Mouse (Mus musculus): ENCODE data around the gene Ift43. TPM values are rescaled to one million over a fixed set of nuclear protein-coding genes. Genes with fewer than 3 reads are reported as not detected.

Gene Ift43
- polyA plus RNA-seq, 1 experiment, result not detected

DNA sequence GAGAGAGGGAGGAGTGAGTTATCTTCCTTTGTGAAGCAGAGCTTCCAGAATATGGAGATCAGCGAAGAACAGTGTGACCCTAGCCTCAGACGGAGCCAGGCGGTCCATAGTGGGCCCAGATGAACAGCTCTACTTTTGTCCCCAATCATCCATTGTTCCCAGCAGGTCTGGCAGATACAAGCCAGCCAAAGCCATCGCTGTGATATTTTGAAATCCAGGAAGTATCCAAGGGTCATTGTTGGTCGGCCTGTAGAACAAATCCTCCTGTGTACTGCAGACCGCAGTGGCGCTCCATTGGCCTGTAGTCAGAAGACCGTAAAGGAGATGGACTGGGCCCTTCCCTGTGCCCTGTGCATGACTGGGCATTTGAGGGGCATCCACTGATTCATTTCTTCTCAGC, 72.8 kb downstream of the Ift43 start:
- Histone ChIP-seq H3K4me3 (replicated peaks) (no peak overlapping the region), H3K4me1 (ENCODE audit: control insufficient read depth) (no peaks in the 10 kb centered on the region), H3K27me3 (ENCODE audit: control insufficient read depth) (no peaks in the 10 kb centered on the region), H3K9me3 (ENCODE audit: control insufficient read depth, low read length) (no peaks in the 10 kb centered on the region), H3K36me3 (ENCODE audit: control insufficient read depth) (no peaks in the 10 kb centered on the region)
- TF ChIP-seq GATA1 (IDR thresholded peaks at IDR 0.05; ENCODE audit: low read length) (no peak), TAL1 (IDR thresholded peaks at IDR 0.05; ENCODE audit: low read length) (no peak)

DNA sequence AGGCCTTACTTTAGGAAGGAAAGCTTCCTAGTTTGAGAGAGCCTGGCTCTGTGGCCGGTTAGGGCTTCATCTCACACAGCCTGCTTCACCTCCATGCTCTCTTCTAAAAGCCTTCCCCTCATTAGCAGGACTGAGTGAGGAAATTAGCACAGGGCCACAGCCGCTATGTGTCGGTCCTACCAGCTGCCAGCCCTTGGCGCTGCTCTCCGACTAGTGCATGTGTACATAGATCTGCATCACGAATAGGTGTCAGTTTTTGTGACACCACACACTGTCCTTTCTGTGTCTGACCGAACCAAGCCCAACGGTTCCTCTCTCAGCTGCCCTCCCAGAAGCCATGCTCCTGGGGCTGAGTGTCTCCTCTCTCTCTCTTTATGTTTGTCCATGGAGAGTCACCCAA, 74.8 kb downstream of the Ift43 start:
- Histone ChIP-seq H3K4me3 (replicated peaks) (no peak overlapping the region), H3K36me3 (ENCODE audit: control insufficient read depth) (no peaks in the 10 kb centered on the region), H3K27me3 (ENCODE audit: control insufficient read depth) (no peaks in the 10 kb centered on the region), H3K4me1 (ENCODE audit: control insufficient read depth) (no peaks in the 10 kb centered on the region), H3K9me3 (ENCODE audit: control insufficient read depth, low read length) (no peaks in the 10 kb centered on the region)
- TF ChIP-seq GATA1 (IDR thresholded peaks at IDR 0.05; ENCODE audit: low read length) (no peak), TAL1 (IDR thresholded peaks at IDR 0.05; ENCODE audit: low read length) (no peak)

- TF ChIP-seq GATA1 (IDR thresholded peaks at IDR 0.05; ENCODE audit: low read length) (no peak), TAL1 (IDR thresholded peaks at IDR 0.05; ENCODE audit: low read length) (no peak)
- no peaks in the 10 kb centered on the region for H3K36me3 ChIP-seq (ENCODE audit: control insufficient read depth)
- H3K4me3 ChIP-seq (replicated peaks), result no peak overlapping the region
- H3K27me3 ChIP-seq (ENCODE audit: control insufficient read depth), result no peaks in the 10 kb centered on the region
- H3K4me1 ChIP-seq (ENCODE audit: control insufficient read depth), result no peaks in the 10 kb centered on the region
- no peaks in the 10 kb centered on the region for H3K9me3 ChIP-seq (ENCODE audit: control insufficient read depth, low read length)
Observed at GRCm38 (mm10) chr12:86157894-86158444, 75.6 kb downstream of the Ift43 start.

DNA sequence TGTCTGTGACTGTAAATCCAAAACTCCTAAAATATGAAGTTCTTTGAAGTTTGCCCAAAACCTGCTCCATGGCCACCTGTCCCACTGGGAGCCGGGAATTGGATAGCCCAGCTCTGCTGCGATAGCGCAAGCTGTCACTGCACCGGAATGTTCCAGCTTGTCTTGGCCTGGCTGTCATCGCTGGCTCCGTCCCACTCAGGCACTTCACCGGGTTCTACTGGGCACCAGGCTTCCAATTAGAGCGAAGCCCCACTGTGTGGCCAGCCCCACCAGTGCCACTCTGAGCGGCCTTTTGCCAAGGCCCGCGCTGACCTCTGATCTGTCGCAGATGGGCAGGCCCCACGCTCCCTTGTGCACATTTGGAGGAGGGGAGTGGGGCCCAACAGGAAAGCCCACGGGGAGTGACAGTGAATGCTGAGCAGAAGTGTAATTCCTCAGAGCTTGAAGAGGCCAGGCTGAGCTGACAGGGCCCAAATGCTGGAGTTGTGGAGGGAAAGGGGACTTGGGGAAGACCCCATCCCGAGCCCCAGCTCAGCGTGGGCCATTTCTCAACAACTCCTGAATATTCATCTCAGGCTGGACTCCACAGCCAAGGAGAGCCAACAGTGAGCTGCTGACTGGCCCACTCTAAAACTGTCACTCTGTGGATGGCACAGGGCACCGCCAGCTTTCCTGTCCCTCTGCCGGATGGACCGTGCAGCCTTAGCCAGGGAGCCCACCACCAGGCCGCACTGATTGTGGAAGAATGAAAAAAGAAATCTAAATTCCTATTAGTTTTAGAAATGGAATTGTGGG, 76.5 kb downstream of the Ift43 start:
- Histone ChIP-seq H3K4me3 (replicated peaks) (no peak overlapping the region), H3K27me3 (ENCODE audit: control insufficient read depth) (no peaks in the 10 kb centered on the region), H3K36me3 (ENCODE audit: control insufficient read depth) (no peaks in the 10 kb centered on the region), H3K4me1 (ENCODE audit: control insufficient read depth) (no peaks in the 10 kb centered on the region), H3K9me3 (ENCODE audit: control insufficient read depth, low read length) (no peaks in the 10 kb centered on the region)
- no peak for TF ChIP-seq TAL1 (IDR thresholded peaks at IDR 0.05; ENCODE audit: low read length)
- TF ChIP-seq GATA1 (IDR thresholded peaks at IDR 0.05; ENCODE audit: low read length), result no peak

- no peaks in the 10 kb centered on the region for H3K4me1 ChIP-seq (ENCODE audit: control insufficient read depth)
- H3K27me3 ChIP-seq (ENCODE audit: control insufficient read depth), result no peaks in the 10 kb centered on the region
- TF ChIP-seq TAL1 (IDR thresholded peaks at IDR 0.05; ENCODE audit: low read length), result no peak
- no peak for TF ChIP-seq GATA1 (IDR thresholded peaks at IDR 0.05; ENCODE audit: low read length)
- no peaks in the 10 kb centered on the region for H3K9me3 ChIP-seq (ENCODE audit: control insufficient read depth, low read length)
- H3K36me3 ChIP-seq (ENCODE audit: control insufficient read depth), result no peaks in the 10 kb centered on the region
- no peak overlapping the region for H3K4me3 ChIP-seq (replicated peaks)
Observed at GRCm38 (mm10) chr12:86161436-86161835, 79.1 kb downstream of the Ift43 start.

DNA sequence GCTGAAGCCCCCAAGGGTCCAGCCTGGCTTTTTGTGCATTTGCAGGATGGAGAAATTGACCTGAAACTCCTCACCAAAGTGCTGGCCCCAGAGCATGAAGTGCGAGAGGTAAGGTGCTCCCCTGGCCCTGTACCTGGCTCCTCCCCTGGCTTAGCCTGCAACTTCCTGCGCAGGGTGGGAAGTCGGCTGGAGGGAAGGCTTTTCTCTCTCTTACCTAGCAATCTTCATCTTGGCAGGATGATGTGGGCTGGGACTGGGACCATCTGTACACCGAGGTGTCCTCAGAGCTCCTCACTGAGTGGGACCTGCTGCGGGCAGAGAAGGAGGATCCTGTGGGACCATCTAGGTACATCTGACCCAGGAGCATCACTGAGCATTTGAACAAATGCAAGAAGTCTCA, 79.6 kb downstream of the Ift43 start:
- H3K9me3 ChIP-seq (ENCODE audit: control insufficient read depth, low read length), result no peaks in the 10 kb centered on the region
- H3K4me3 ChIP-seq (replicated peaks), result no peak overlapping the region
- TF ChIP-seq TAL1 (IDR thresholded peaks at IDR 0.05; ENCODE audit: low read length), result no peak
- TF ChIP-seq GATA1 (IDR thresholded peaks at IDR 0.05; ENCODE audit: low read length), result no peak
- H3K4me1 ChIP-seq (ENCODE audit: control insufficient read depth), result no peaks in the 10 kb centered on the region
- H3K27me3 ChIP-seq (ENCODE audit: control insufficient read depth), result no peaks in the 10 kb centered on the region
- no peaks in the 10 kb centered on the region for H3K36me3 ChIP-seq (ENCODE audit: control insufficient read depth)

- no peak for TF ChIP-seq TAL1 (IDR thresholded peaks at IDR 0.05; ENCODE audit: low read length)
- TF ChIP-seq GATA1 (IDR thresholded peaks at IDR 0.05; ENCODE audit: low read length), result no peak
- Histone ChIP-seq H3K4me1 (ENCODE audit: control insufficient read depth) (no peaks in the 10 kb centered on the region), H3K27me3 (ENCODE audit: control insufficient read depth) (no peaks in the 10 kb centered on the region), H3K9me3 (ENCODE audit: control insufficient read depth, low read length) (no peaks in the 10 kb centered on the region), H3K36me3 (ENCODE audit: control insufficient read depth) (no peaks in the 10 kb centered on the region), H3K4me3 (replicated peaks) (no peak overlapping the region)
Observed at GRCm38 (mm10) chr12:86162890-86163816, 80.8 kb downstream of the Ift43 start.

- TF ChIP-seq TAL1 (IDR thresholded peaks at IDR 0.05; ENCODE audit: low read length) (no peak), GATA1 (IDR thresholded peaks at IDR 0.05; ENCODE audit: low read length) (no peak)
- H3K9me3 ChIP-seq (ENCODE audit: control insufficient read depth, low read length), result no peaks in the 10 kb centered on the region
- H3K4me1 ChIP-seq (ENCODE audit: control insufficient read depth), result no peaks in the 10 kb centered on the region
- no peaks in the 10 kb centered on the region for H3K27me3 ChIP-seq (ENCODE audit: control insufficient read depth)
- no peak overlapping the region for H3K4me3 ChIP-seq (replicated peaks)
- no peaks in the 10 kb centered on the region for H3K36me3 ChIP-seq (ENCODE audit: control insufficient read depth)
Observed at GRCm38 (mm10) chr12:86166244-86166643, 83.9 kb downstream of the Ift43 start.

DNA sequence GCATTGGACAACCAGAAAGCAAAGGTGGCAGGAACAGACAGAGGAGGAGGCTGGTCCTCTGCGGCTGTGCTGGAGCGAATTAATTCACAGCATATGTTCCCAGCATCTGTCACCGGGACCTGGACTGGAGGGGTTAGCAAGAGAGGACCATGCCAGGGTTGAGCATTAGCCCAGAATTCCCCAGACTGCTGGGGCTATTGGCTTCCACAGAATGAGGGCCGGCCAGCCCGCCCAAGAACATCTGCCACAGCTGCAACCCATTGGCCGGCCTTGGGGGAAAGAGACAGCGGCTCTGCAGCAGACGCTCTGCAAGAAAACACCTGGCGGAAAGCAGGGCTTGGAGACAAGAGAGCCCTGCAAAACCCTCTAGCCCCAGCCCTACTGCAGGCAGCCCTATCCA, 84.7 kb downstream of the Ift43 start:
- Histone ChIP-seq H3K4me1 (ENCODE audit: control insufficient read depth) (no peaks in the 10 kb centered on the region), H3K4me3 (replicated peaks) (no peak overlapping the region), H3K36me3 (ENCODE audit: control insufficient read depth) (no peaks in the 10 kb centered on the region), H3K9me3 (ENCODE audit: control insufficient read depth, low read length) (no peaks in the 10 kb centered on the region), H3K27me3 (ENCODE audit: control insufficient read depth) (no peaks in the 10 kb centered on the region)
- no peak for TF ChIP-seq GATA1 (IDR thresholded peaks at IDR 0.05; ENCODE audit: low read length)
- TF ChIP-seq TAL1 (IDR thresholded peaks at IDR 0.05; ENCODE audit: low read length), result no peak
